10 mouse cellular contexts compared by ENCODE assay signal in genomic region chr1:132210922-132211321, GRCm38 (mm10). TPM values are rescaled to one million over a fixed set of nuclear protein-coding genes. Genes with fewer than 3 reads are reported as not detected.
DNase-seq lines count a peak whose midpoint lies in the region; ATAC-seq and TF ChIP-seq lines count a peak whose summit lies in the region.
"Had no signal": no experiment of that assay in that cellular context is flagged by ENCODE, and none has a peak within 500 bp of the region (broad histone marks: within the 10 kb centered on the region; RNA-seq: fewer than 3 reads in every experiment).

No protein-coding gene starts in this region.

- H3K4me2 ChIP-seq in hindbrain, embryonic 16.5 days (ENCODE audit: low read length): no peak overlapping the region

- no peak overlapping the region for H3K27ac ChIP-seq in hindbrain, embryonic 10.5 days
- H3K27ac ChIP-seq in hindbrain, embryonic 16.5 days (ENCODE audit: low read depth, low read length): no peak overlapping the region
- H3K27ac ChIP-seq in limb, embryonic 10.5 days: no peak overlapping the region

- H3K9ac ChIP-seq in hindbrain, embryonic 16.5 days (ENCODE audit: low read depth, low read length): no peak overlapping the region

- H3K27me3 ChIP-seq in hindbrain, embryonic 10.5 days (ENCODE audit: insufficient read depth, poor library complexity, severe bottlenecking): peaks cover 20% of the 10 kb centered on the region; the same call in 1 of the 2 replicates
- H3K27me3 ChIP-seq in hindbrain, embryonic 16.5 days (replicated peaks; ENCODE audit: control insufficient read depth, insufficient read depth, low read length): no peaks in the 10 kb centered on the region
- peaks cover 51% of the 10 kb centered on the region for H3K27me3 ChIP-seq in limb, embryonic 10.5 days (ENCODE audit: low read depth, poor library complexity, severe bottlenecking)

- H3K4me3 ChIP-seq in hindbrain, embryonic 10.5 days: no peak overlapping the region
- H3K4me3 ChIP-seq in hindbrain, embryonic 16.5 days (ENCODE audit: low read length): no peak overlapping the region
- no peak overlapping the region for H3K4me3 ChIP-seq in lung, adult 2 months (replicated peaks; ENCODE audit: extremely low read depth, low read depth, low read length)
- no peak overlapping the region; the same call in 1 of the 2 replicates for H3K4me3 ChIP-seq in limb, embryonic 10.5 days
- H3K4me3 ChIP-seq: megakaryocyte, embryonic 14.5 days had no signal

- peaks cover 62% of the 10 kb centered on the region for H3K4me1 ChIP-seq in hindbrain, embryonic 10.5 days (replicated peaks)
- peaks cover 43% of the 10 kb centered on the region for H3K4me1 ChIP-seq in hindbrain, embryonic 16.5 days (ENCODE audit: control insufficient read depth, insufficient read depth, low read depth, low read length)
- 0 out of 2 replicates have a peak, but pooled peaks cover 4% of the 10 kb centered on the region for H3K4me1 ChIP-seq in lung, adult 2 months (ENCODE audit: control insufficient read depth, insufficient read depth, low read length)
- H3K4me1 ChIP-seq in limb, embryonic 10.5 days: peaks cover 53% of the 10 kb centered on the region

- ATAC-seq in hindbrain, embryonic 16.5 days: no peak

- H3K9me3 ChIP-seq in hindbrain, embryonic 10.5 days: no peaks in the 10 kb centered on the region
- no peaks in the 10 kb centered on the region for H3K9me3 ChIP-seq in hindbrain, embryonic 16.5 days (ENCODE audit: control insufficient read depth, low read length)
- H3K9me3 ChIP-seq in limb, embryonic 10.5 days (replicated peaks): no peaks in the 10 kb centered on the region
- H3K9me3 ChIP-seq: megakaryocyte, embryonic 14.5 days had no signal

- peak; percentile 63 for DNase-seq in hindbrain, embryonic 10.5 days (ENCODE audit: low spot score)
- DNase-seq in ES-CJ7 (ENCODE audit: low read depth, low spot score): peak; percentile 94
- peak; percentile 45 for DNase-seq in c-Kit-positive CD71-negative TER-119-negative erythroid progenitor cells, embryonic 14.5 days (ENCODE audit: low read depth)
- no peak for DNase-seq in lung, adult 2 months
- DNase-seq in limb, embryonic 10.5 days (ENCODE audit: low spot score): no peak
- no peak for DNase-seq in layer of hippocampus, postnatal 25 days (ENCODE audit: extremely low spot score in 1 of 2, low spot score in 1 of 2)
- no peak for DNase-seq in frontal cortex, postnatal 10 days (ENCODE audit: low spot score in 2 of 2)

- H3K36me3 ChIP-seq in hindbrain, embryonic 10.5 days: no peaks in the 10 kb centered on the region
- H3K36me3 ChIP-seq in hindbrain, embryonic 16.5 days (ENCODE audit: control insufficient read depth, insufficient read depth, low read length): no peaks in the 10 kb centered on the region
- no peaks in the 10 kb centered on the region for H3K36me3 ChIP-seq in limb, embryonic 10.5 days

- TF ChIP-seq CTCF in lung, adult 2 months (IDR thresholded peaks at IDR 0.05; ENCODE audit: insufficient read depth, low read length): peak; percentile 70

- TF ChIP-seq POLR2A in lung, adult 2 months (IDR thresholded peaks at IDR 0.05; ENCODE audit: borderline replicate concordance, extremely low read depth, low read depth, low read length): no peak

- WGBS in hindbrain, embryonic 10.5 days: 21% methylated on average over 7 of the region's 7 CpGs
- WGBS in hindbrain, embryonic 16.5 days: 22% methylated on average over 7 of the region's 7 CpGs
- WGBS in lung, adult 2 months: 21% methylated on average over 7 of the region's 7 CpGs
- 21% methylated on average over 7 of the region's 7 CpGs for WGBS in limb, embryonic 10.5 days

RNA-seq across cellular contexts. Expression of gene Gm10188, which starts 18.6 kb away (rescaled TPM):
- 0.24 and 0.31 TPM in 2 replicates for polyA plus RNA-seq in hindbrain, embryonic 10.5 days (2016; fragmentation: Nextera tagmentation; extraction: Ambion mirVana)
- not detected in 2 replicates for polyA plus RNA-seq in hindbrain, embryonic 16.5 days (2015; fragmentation: Nextera tagmentation; extraction: Ambion mirVana)
- not detected in 2 replicates for polyA plus RNA-seq in lung, adult 2 months (2012; rRNA removed)
- not detected in 2 replicates for polyA plus RNA-seq in limb, embryonic 10.5 days (2016; fragmentation: Nextera tagmentation; extraction: Ambion mirVana)
- total RNA-seq in layer of hippocampus, postnatal 25 days (2021): not detected
- polyA plus RNA-seq: gonadal fat pad, adult 2 months had no signal

RNA-seq across cellular contexts. Expression of gene AC124108.1, which starts 19.7 kb away (rescaled TPM):
- 1.6 and 2.8 TPM in 2 replicates for polyA plus RNA-seq in hindbrain, embryonic 10.5 days (2016; fragmentation: Nextera tagmentation; extraction: Ambion mirVana)
- polyA plus RNA-seq in hindbrain, embryonic 16.5 days (2015; fragmentation: Nextera tagmentation; extraction: Ambion mirVana): 1.8 and 2.3 TPM in 2 replicates
- polyA plus RNA-seq in lung, adult 2 months (2012; rRNA removed): not detected in 2 replicates
- 0.64 and 0.65 TPM in 2 replicates for polyA plus RNA-seq in limb, embryonic 10.5 days (2016; fragmentation: Nextera tagmentation; extraction: Ambion mirVana)
- total RNA-seq in layer of hippocampus, postnatal 25 days (2021): under 1 TPM; 0.25 to 0.92 TPM

RNA-seq across cellular contexts. Expression of gene Lemd1, which starts 19.7 kb away (rescaled TPM):
- 2.6 and 7.7 TPM in 2 replicates for polyA plus RNA-seq in hindbrain, embryonic 10.5 days (2016; fragmentation: Nextera tagmentation; extraction: Ambion mirVana)
- 11.4 and 14.0 TPM in 2 replicates for polyA plus RNA-seq in hindbrain, embryonic 16.5 days (2015; fragmentation: Nextera tagmentation; extraction: Ambion mirVana)
- not detected in 2 replicates for polyA plus RNA-seq in lung, adult 2 months (2012; rRNA removed)
- 1.3 and 1.7 TPM in 2 replicates for polyA plus RNA-seq in limb, embryonic 10.5 days (2016; fragmentation: Nextera tagmentation; extraction: Ambion mirVana)
- total RNA-seq in layer of hippocampus, postnatal 25 days (2021): 1 to 10 TPM; 1.1 to 1.7 TPM

Comparison
In these comparisons a context has a peak if more than half of its experiments do, and no peak if none do; other contexts are left out.
1. DNase-seq: peak in hindbrain, embryonic 10.5 days (single experiment), ES-CJ7 (single experiment) and c-Kit-positive CD71-negative TER-119-negative erythroid progenitor cells, embryonic 14.5 days (single experiment); none in lung, adult 2 months (single experiment), limb, embryonic 10.5 days (single experiment), layer of hippocampus, postnatal 25 days (0 of 2) and frontal cortex, postnatal 10 days (0 of 2).